Mouse (Mus musculus) ES-Bruce4 (cell line): ENCODE data around the gene Ltc4s. TPM values are rescaled to one million over a fixed set of nuclear protein-coding genes. Genes with fewer than 3 reads are reported as not detected.

Experiments used
- H3K27ac ChIP-seq: 2 replicates; pipeline ENCODE4 v1.5.1; 2012; ENCODE audit warnings: low read length, inconsistent platforms; ENCODE audit not compliant: insufficient read depth
- H3K27me3 ChIP-seq: 2 replicates; pipeline ENCODE4 v1.6.1; 2012; ENCODE audit warnings: mild to moderate bottlenecking, low read length, inconsistent platforms; ENCODE audit not compliant: control insufficient read depth, poor library complexity, insufficient read depth, severe bottlenecking
- H3K36me3 ChIP-seq: 2 replicates; pipeline ENCODE4 v1.6.1; 2012; ENCODE audit warnings: inconsistent platforms, mild to moderate bottlenecking, low read length, moderate library complexity; ENCODE audit not compliant: control insufficient read depth, poor library complexity, insufficient read depth, severe bottlenecking
- H3K4me1 ChIP-seq: one replicate; pipeline ENCODE4 v1.8.1; 2011; ENCODE audit warnings: low read length; ENCODE audit not compliant: control insufficient read depth, insufficient read depth
- H3K4me3 ChIP-seq: 2 replicates; pipeline ENCODE4 v1.5.1; 2011; ENCODE audit warnings: low read depth, mild to moderate bottlenecking, low read length
- H3K9ac ChIP-seq: 2 replicates; pipeline ENCODE4 v1.6.1; 2012; ENCODE audit warnings: low read depth, mild to moderate bottlenecking, inconsistent platforms; ENCODE audit not compliant: poor library complexity, severe bottlenecking
- H3K9me3 ChIP-seq: replicated peaks from 2 replicates; pipeline ENCODE4 v1.6.1; 2012; ENCODE audit warnings: mild to moderate bottlenecking, low read length, inconsistent platforms; ENCODE audit not compliant: control insufficient read depth, poor library complexity, insufficient read depth, severe bottlenecking
- CTCF ChIP-seq: IDR thresholded peaks from one replicate; pipeline ENCODE4 v1.8.1; 2011; ENCODE audit warnings: low read depth, low read length
- EP300 ChIP-seq: IDR thresholded peaks from 2 replicates; pipeline ENCODE4 v1.6.1; 2011; ENCODE audit warnings: low read depth, low read length; ENCODE audit not compliant: insufficient read depth
- POLR2A ChIP-seq: IDR thresholded peaks from one replicate; pipeline ENCODE4 v1.8.1; 2011; ENCODE audit warnings: low read length; ENCODE audit not compliant: insufficient read depth
- polyA plus RNA-seq: library from polyadenylated mRNA; stranded (reverse); fragments of >200 nt; gene quantifications from 2 replicates; pipeline ENCODE4 v1.2.4, GENCODE M21; 2011; ENCODE audit warnings: low read depth; ENCODE audit not compliant: missing spikeins, insufficient read depth, insufficient read length

Gene Ltc4s
- polyA plus RNA-seq, 1 experiment, result 2.7 TPM

- Histone ChIP-seq H3K4me3 (no peak overlapping the region), H3K36me3 (peaks cover 77% of the 10 kb centered on the region), H3K4me1 (no peaks in the 10 kb centered on the region), H3K27ac (no peak overlapping the region), H3K9me3 (no peaks in the 10 kb centered on the region), H3K9ac (no peak overlapping the region), H3K27me3 (no peaks in the 10 kb centered on the region)
- no peak for TF ChIP-seq EP300
- no peak for TF ChIP-seq CTCF
- no peak for TF ChIP-seq POLR2A
These were observed 33.0 kb downstream of the Ltc4s start for GRCm38 (mm10) chr11:50205434-50205833.

GRCm38 (mm10) chr11:50203302-50203827 is 35.1 kb downstream of the Ltc4s start:
- no peak for TF ChIP-seq EP300
- no peak for TF ChIP-seq CTCF
- TF ChIP-seq POLR2A, result no peak
- peaks cover 91% of the 10 kb centered on the region for H3K36me3 ChIP-seq
- no peak overlapping the region for H3K9ac ChIP-seq
- no peaks in the 10 kb centered on the region for H3K4me1 ChIP-seq
- H3K9me3 ChIP-seq, result no peaks in the 10 kb centered on the region
- no peak overlapping the region for H3K27ac ChIP-seq
- no peaks in the 10 kb centered on the region for H3K27me3 ChIP-seq
- H3K4me3 ChIP-seq, result no peak overlapping the region

- Histone ChIP-seq H3K9ac (no peak overlapping the region), H3K4me1 (no peaks in the 10 kb centered on the region), H3K4me3 (no peak overlapping the region), H3K27me3 (no peaks in the 10 kb centered on the region), H3K9me3 (no peaks in the 10 kb centered on the region), H3K27ac (no peak overlapping the region), H3K36me3 (peaks cover 75% of the 10 kb centered on the region)
- no peak for TF ChIP-seq EP300
- TF ChIP-seq CTCF, result no peak
These were observed 36.8 kb downstream of the Ltc4s start for GRCm38 (mm10) chr11:50201590-50201989.

- no peak overlapping the region for H3K4me3 ChIP-seq
- no peak overlapping the region for H3K9ac ChIP-seq
- TF ChIP-seq POLR2A (no peak), CTCF (no peak), EP300 (no peak)
- H3K36me3 ChIP-seq, result peaks cover 65% of the 10 kb centered on the region
- H3K9me3 ChIP-seq, result no peaks in the 10 kb centered on the region
- H3K4me1 ChIP-seq, result no peaks in the 10 kb centered on the region
- H3K27ac ChIP-seq, result no peak overlapping the region
- H3K27me3 ChIP-seq, result no peaks in the 10 kb centered on the region
These were observed 37.8 kb downstream of the Ltc4s start for GRCm38 (mm10) chr11:50200613-50201012.

GRCm38 (mm10) chr11:50198916-50199315 is 39.5 kb downstream of the Ltc4s start:
- TF ChIP-seq EP300, result no peak
- no peak for TF ChIP-seq CTCF
- TF ChIP-seq POLR2A, result no peak
- H3K27me3 ChIP-seq, result no peaks in the 10 kb centered on the region
- peaks cover 48% of the 10 kb centered on the region for H3K36me3 ChIP-seq

GRCm38 (mm10) chr11:50198219-50198846 is 40.1 kb downstream of the Ltc4s start:
- no peak overlapping the region for H3K27ac ChIP-seq
- H3K27me3 ChIP-seq, result no peaks in the 10 kb centered on the region
- H3K4me3 ChIP-seq, result no peak overlapping the region
- no peak for TF ChIP-seq POLR2A
- TF ChIP-seq EP300, result no peak
- TF ChIP-seq CTCF, result no peak
- H3K9ac ChIP-seq, result no peak overlapping the region
- H3K4me1 ChIP-seq, result no peaks in the 10 kb centered on the region
- H3K36me3 ChIP-seq, result peaks cover 44% of the 10 kb centered on the region
- no peaks in the 10 kb centered on the region for H3K9me3 ChIP-seq

More at GRCm38 (mm10) chr11:50198916-50199315, 39.5 kb downstream of the Ltc4s start:
- Histone ChIP-seq H3K9me3 (no peaks in the 10 kb centered on the region), H3K4me3 (no peak overlapping the region), H3K9ac (no peak overlapping the region), H3K4me1 (no peaks in the 10 kb centered on the region), H3K27ac (no peak overlapping the region)
